9 mouse cellular contexts compared by ENCODE assay signal in genomic region chr5:33982731-33983259, GRCm38 (mm10). TPM values are rescaled to one million over a fixed set of nuclear protein-coding genes. Genes with fewer than 3 reads are reported as not detected.
A peak's percentile ranks its signal among the peaks of the same experiment; 100 is the strongest.
DNase-seq lines count a peak whose midpoint lies in the region; ATAC-seq and TF ChIP-seq lines count a peak whose summit lies in the region.
"Had no signal": no experiment of that assay in that cellular context is flagged by ENCODE, and none has a peak within 500 bp of the region (broad histone marks: within the 10 kb centered on the region; RNA-seq: fewer than 3 reads in every experiment).

No protein-coding gene starts in this region.

- H3K4me3 ChIP-seq in embryonic facial prominence, embryonic 12.5 days, result peak overlapping the region; percentile 94
- peak overlapping the region; percentile 92 for H3K4me3 ChIP-seq in limb, embryonic 14.5 days (replicated peaks; ENCODE audit: low read length)
- peak overlapping the region; percentile 78 for H3K4me3 ChIP-seq in stomach, embryonic 16.5 days (replicated peaks; ENCODE audit: low read length)

- peak overlapping the region; percentile 73 for H3K27ac ChIP-seq in embryonic facial prominence, embryonic 12.5 days
- peak overlapping the region; percentile 71 for H3K27ac ChIP-seq in limb, embryonic 14.5 days (replicated peaks; ENCODE audit: low read depth, low read length)
- 0 out of 2 replicates have a peak overlapping the region, but pooled peaks have one; percentile 12 for H3K27ac ChIP-seq in stomach, embryonic 16.5 days (ENCODE audit: low read length)

- DNase-seq in gastrocnemius, postnatal 14 days, result peak; percentile 2
- DNase-seq in gastrocnemius, adult 8-10 months (ENCODE audit: low spot score in 2 of 2), result no peak
- peak; percentile 13 for DNase-seq in 3T3-L1 (ENCODE audit: low read depth, low spot score)
- DNase-seq in limb, embryonic 14.5 days (ENCODE audit: low spot score), result no peak
- no peak for DNase-seq in thymus, postnatal 4 days
- DNase-seq in left cerebral cortex, postnatal 10 days (ENCODE audit: extremely low spot score in 1 of 2, low spot score in 2 of 2), result no peak

- 0 out of 2 replicates have a peak, but pooled peaks cover 8% of the 10 kb centered on the region for H3K4me1 ChIP-seq in embryonic facial prominence, embryonic 12.5 days
- peaks cover 12% of the 10 kb centered on the region for H3K4me1 ChIP-seq in limb, embryonic 14.5 days (ENCODE audit: control insufficient read depth, insufficient read depth, low read length)
- H3K4me1 ChIP-seq in stomach, embryonic 16.5 days (ENCODE audit: control insufficient read depth, insufficient read depth, low read length), result peaks cover 3% of the 10 kb centered on the region; the same call in 1 of the 2 replicates

- H3K9ac ChIP-seq in embryonic facial prominence, embryonic 12.5 days, result peak overlapping the region; percentile 92
- peak overlapping the region; percentile 71 for H3K9ac ChIP-seq in limb, embryonic 14.5 days (ENCODE audit: low read depth, low read length, severe bottlenecking)
- H3K9ac ChIP-seq in stomach, embryonic 16.5 days (ENCODE audit: low read length), result peak overlapping the region; percentile 79

- no peaks in the 10 kb centered on the region for H3K9me3 ChIP-seq in embryonic facial prominence, embryonic 12.5 days
- no peaks in the 10 kb centered on the region for H3K9me3 ChIP-seq in limb, embryonic 14.5 days (ENCODE audit: control insufficient read depth, low read length)
- no peaks in the 10 kb centered on the region for H3K9me3 ChIP-seq in stomach, embryonic 16.5 days (replicated peaks; ENCODE audit: control insufficient read depth, low read length)

- no peaks in the 10 kb centered on the region for H3K27me3 ChIP-seq in embryonic facial prominence, embryonic 12.5 days
- H3K27me3 ChIP-seq in limb, embryonic 14.5 days (ENCODE audit: control insufficient read depth, insufficient read depth, low read length), result no peaks in the 10 kb centered on the region
- no peaks in the 10 kb centered on the region for H3K27me3 ChIP-seq in stomach, embryonic 16.5 days (ENCODE audit: control insufficient read depth, insufficient read depth, low read length)

- no peak for TF ChIP-seq POLR2A in limb, embryonic 14.5 days (IDR thresholded peaks at IDR 0.05; ENCODE audit: borderline replicate concordance, extremely low read depth, insufficient read depth, insufficient read length)

- intact Hi-C loops in gastrocnemius, postnatal 14 days (cut with DNase I; ENCODE audit: low total_unique reads), result no loop called here
- intact Hi-C loops in left cerebral cortex, postnatal 10 days (cut with DNase I), result no loop called here

- WGBS in embryonic facial prominence, embryonic 12.5 days, result 4% methylated on average over 26 of the region's 26 CpGs
- 4% methylated on average over 24 of the region's 26 CpGs for WGBS in limb, embryonic 14.5 days
- WGBS in stomach, embryonic 16.5 days, result 5% methylated on average over 26 of the region's 26 CpGs

- 0 out of 2 replicates have a peak, but pooled peaks cover 6% of the 10 kb centered on the region for H3K36me3 ChIP-seq in embryonic facial prominence, embryonic 12.5 days
- H3K36me3 ChIP-seq in limb, embryonic 14.5 days (ENCODE audit: control insufficient read depth, insufficient read depth, low read length), result peaks cover 10% of the 10 kb centered on the region
- no peaks in the 10 kb centered on the region for H3K36me3 ChIP-seq in stomach, embryonic 16.5 days (ENCODE audit: control insufficient read depth, insufficient read depth, low read length)
- H3K36me3 ChIP-seq: G1E had no signal

- no peak; the same call in 1 of the 2 replicates for ATAC-seq in embryonic facial prominence, embryonic 12.5 days (ENCODE audit: insufficient number of reproducible peaks, insufficient read depth, low FRiP score, low TSS enrichment)
- ATAC-seq in limb, embryonic 14.5 days (ENCODE audit: low FRiP score, low read depth), result peak; percentile 31
- ATAC-seq in stomach, embryonic 16.5 days (ENCODE audit: insufficient read depth, low FRiP score), result peak; percentile 20; the same call in 1 of the 2 replicates

- peak overlapping the region; percentile 90 for H3K4me2 ChIP-seq in embryonic facial prominence, embryonic 12.5 days (replicated peaks)
- peak overlapping the region; percentile 93 for H3K4me2 ChIP-seq in limb, embryonic 14.5 days (replicated peaks; ENCODE audit: low read depth, low read length, severe bottlenecking)
- peak overlapping the region; percentile 72 for H3K4me2 ChIP-seq in stomach, embryonic 16.5 days (ENCODE audit: low read depth, low read length)

RNA-seq across cellular contexts. Expression of gene Gm1673, which starts 0.4 kb away (rescaled TPM):
- 1 to 10 TPM in 1 of 2 experiments, under 1 TPM in 1; 0.57 to 1.7 TPM for total RNA-seq in gastrocnemius, postnatal 14 days (2021)
- total RNA-seq in gastrocnemius, adult 8-10 months (2022), result not detected
- 213 and 239 TPM in 2 replicates for polyA plus RNA-seq in embryonic facial prominence, embryonic 12.5 days (2016; fragmentation: Nextera tagmentation; extraction: Ambion mirVana)
- 114 and 171 TPM in 2 replicates for polyA plus RNA-seq in limb, embryonic 14.5 days (2012; rRNA removed)
- polyA plus RNA-seq in limb, embryonic 14.5 days (2014; fragmentation: Nextera tagmentation; extraction: Ambion mirVana), result 85.0 and 85.1 TPM in 2 replicates
- 43.3 and 63.2 TPM in 2 replicates for polyA plus RNA-seq in stomach, embryonic 16.5 days (2015; fragmentation: Nextera tagmentation; extraction: Ambion mirVana)
- 100 to 1,000 TPM; 144 to 149 TPM for total RNA-seq in left cerebral cortex, postnatal 10 days (2021)
- total RNA-seq: G1E had no signal
- polyA plus RNA-seq: G1E had no signal

RNA-seq across cellular contexts. Expression of gene Nat8l, which starts 13.0 kb away (rescaled TPM):
- total RNA-seq in gastrocnemius, postnatal 14 days (2021), result under 1 TPM; 0.16 to 0.29 TPM
- under 1 TPM; 0.16 to 0.24 (median 0.20) TPM for total RNA-seq in gastrocnemius, adult 8-10 months (2022)
- 0.34 and 0.41 TPM in 2 replicates for polyA plus RNA-seq in embryonic facial prominence, embryonic 12.5 days (2016; fragmentation: Nextera tagmentation; extraction: Ambion mirVana)
- polyA plus RNA-seq in limb, embryonic 14.5 days (2012; rRNA removed), result 1.1 and 1.2 TPM in 2 replicates
- polyA plus RNA-seq in limb, embryonic 14.5 days (2014; fragmentation: Nextera tagmentation; extraction: Ambion mirVana), result 0.26 and 0.28 TPM in 2 replicates
- polyA plus RNA-seq in stomach, embryonic 16.5 days (2015; fragmentation: Nextera tagmentation; extraction: Ambion mirVana), result 0.21 and 0.25 TPM in 2 replicates
- 10 to 100 TPM; 76.4 to 77.9 TPM for total RNA-seq in left cerebral cortex, postnatal 10 days (2021)
- total RNA-seq: G1E had no signal
- polyA plus RNA-seq: G1E had no signal

RNA-seq across cellular contexts. Expression of gene Nelfa, which starts 46.6 kb away (rescaled TPM):
- total RNA-seq in gastrocnemius, postnatal 14 days (2021), result 1 to 10 TPM; 7.0 to 8.6 TPM
- 1 to 10 TPM; 5.7 to 7.0 (median 6.4) TPM for total RNA-seq in gastrocnemius, adult 8-10 months (2022)
- polyA plus RNA-seq in embryonic facial prominence, embryonic 12.5 days (2016; fragmentation: Nextera tagmentation; extraction: Ambion mirVana), result 69.7 and 74.3 TPM in 2 replicates
- 70.0 and 83.4 TPM in 2 replicates for polyA plus RNA-seq in limb, embryonic 14.5 days (2012; rRNA removed)
- polyA plus RNA-seq in limb, embryonic 14.5 days (2014; fragmentation: Nextera tagmentation; extraction: Ambion mirVana), result 53.3 and 58.4 TPM in 2 replicates
- 46.4 and 50.1 TPM in 2 replicates for polyA plus RNA-seq in stomach, embryonic 16.5 days (2015; fragmentation: Nextera tagmentation; extraction: Ambion mirVana)
- 10 to 100 TPM; 17.9 to 18.2 TPM for total RNA-seq in left cerebral cortex, postnatal 10 days (2021)

Comparison
In these comparisons a context has a peak if more than half of its experiments do, and no peak if none do; other contexts are left out.
1. DNase-seq: peak in gastrocnemius, postnatal 14 days (single experiment) and 3T3-L1 (single experiment); none in gastrocnemius, adult 8-10 months (0 of 2), limb, embryonic 14.5 days (single experiment), thymus, postnatal 4 days (single experiment) and left cerebral cortex, postnatal 10 days (0 of 2).
2. H3K27ac ChIP-seq: peak in every context shown above with its lines; median percentile 73 in embryonic facial prominence, embryonic 12.5 days; 71 in limb, embryonic 14.5 days; 12 in stomach, embryonic 16.5 days.
3. RNA of gene Gm1673, which starts 0.4 kb away (total RNA-seq): 144 to 149 TPM in left cerebral cortex, postnatal 10 days; 0.57 to 1.7 TPM in gastrocnemius, postnatal 14 days and not detected in gastrocnemius, adult 8-10 months; every median in the first group is over 10 times any median in the second.
4. RNA of gene Nat8l, which starts 13.0 kb away (total RNA-seq): 76.4 to 77.9 TPM in left cerebral cortex, postnatal 10 days; 0.16 to 0.29 TPM in gastrocnemius, postnatal 14 days and 0.16 to 0.24 TPM in gastrocnemius, adult 8-10 months; every median in the first group is over 10 times any median in the second.
5. Peak in every context shown above with its lines, with median percentiles within 50 percentile points of each other: H3K4me2 ChIP-seq, H3K4me3 ChIP-seq and H3K9ac ChIP-seq.